Mouse (Mus musculus) lung, adult 2 months (tissue): ENCODE results near the gene Naa80.

Experiments
- CTCF ChIP-seq: fragments of 200-500 bp; IDR thresholded peaks from 2 replicates; pipeline ENCODE4 v1.5.1; 2011; ENCODE audit warnings: mild to moderate bottlenecking, low read length, control low read depth; ENCODE audit not compliant: insufficient read depth
- POLR2A ChIP-seq: fragments of 200-500 bp; IDR thresholded peaks from 2 replicates; pipeline ENCODE4 v1.6.1; 2011; ENCODE audit warnings: low read depth, mild to moderate bottlenecking, control low read depth, low read length, borderline replicate concordance; ENCODE audit errors: extremely low read depth

- TF ChIP-seq CTCF = no peak
- no peak for TF ChIP-seq POLR2A
These were observed 36.0 kb upstream of the Naa80 start for GRCm38 (mm10) chr9:107542721-107543120.
